Mouse (Mus musculus) myocyte (in vitro differentiated cells): Measurements from ENCODE around the gene Prdm1.

Experiments
- CEBPB ChIP-seq: IDR thresholded peaks from 2 replicates; pipeline ENCODE4 v1.6.1; 2011; ENCODE audit warnings: mild to moderate bottlenecking, moderate library complexity; ENCODE audit not compliant: poor library complexity, insufficient read depth, severe bottlenecking
- E2F4 ChIP-seq: IDR thresholded peaks from one replicate; pipeline ENCODE4 v1.6.1; 2011; ENCODE audit warnings: mild to moderate bottlenecking, control low read depth, moderate library complexity; ENCODE audit not compliant: insufficient read depth
- MAX ChIP-seq: IDR thresholded peaks from one replicate; pipeline ENCODE4 v1.6.1; 2011; ENCODE audit warnings: low read depth, mild to moderate bottlenecking, control low read depth
- POLR2A ChIP-seq: IDR thresholded peaks from one replicate; pipeline ENCODE4 v1.6.1; 2011; ENCODE audit warnings: low read depth, mild to moderate bottlenecking, control low read depth, moderate library complexity; ENCODE audit not compliant: insufficient read length
- POLR2AphosphoS2 ChIP-seq: IDR thresholded peaks from one replicate; pipeline ENCODE4 v1.6.1; 2011; ENCODE audit warnings: low read depth, control low read depth; ENCODE audit not compliant: insufficient read length
- REST ChIP-seq: IDR thresholded peaks from one replicate; pipeline ENCODE4 v1.6.1; 2011; ENCODE audit warnings: mild to moderate bottlenecking, control low read depth, moderate library complexity; ENCODE audit not compliant: insufficient read depth, insufficient read length
- SRF ChIP-seq: IDR thresholded peaks from one replicate; pipeline ENCODE4 v1.6.1; 2011; ENCODE audit warnings: low read depth; ENCODE audit not compliant: control insufficient read depth, insufficient read length
- TCF12 ChIP-seq: IDR thresholded peaks from one replicate; pipeline ENCODE4 v1.6.1; 2011; ENCODE audit warnings: mild to moderate bottlenecking, control low read depth; ENCODE audit not compliant: poor library complexity, insufficient read depth, severe bottlenecking
- TCF3 ChIP-seq: IDR thresholded peaks from one replicate; pipeline ENCODE4 v1.6.1; 2011; ENCODE audit warnings: low read depth, control low read depth; ENCODE audit not compliant: insufficient read length
- USF1 ChIP-seq: IDR thresholded peaks from one replicate; pipeline ENCODE4 v1.6.1; 2011; ENCODE audit warnings: low read depth, mild to moderate bottlenecking, control low read depth, moderate library complexity

- TF ChIP-seq POLR2A (no peak), E2F4 (no peak), MAX (no peak), TCF12 (no peak), SRF (no peak), USF1 (no peak), CEBPB (no peak), POLR2AphosphoS2 (no peak), TCF3 (no peak), REST (no peak)
Observed at GRCm38 (mm10) chr10:44492815-44493525, 35.3 kb downstream of the Prdm1 start.
